Mouse (Mus musculus) embryo, embryonic 9.5 days (tissue): ENCODE results near the gene Atp8a2.

ENCODE experiments used
- DNase-seq: peaks from one replicate; pipeline ENCODE4 v3.0.0-alpha.2; 2017; ENCODE audit errors: extremely low spot score

The Atp8a2 gene

GRCm38 (mm10) chr14:59919865-59920264, 277.1 kb downstream of the Atp8a2 start:
- no peak for DNase-seq

- no peak for DNase-seq
Measured at GRCm38 (mm10) chr14:59903484-59904130, 293.4 kb downstream of the Atp8a2 start.

- DNase-seq: no peak
Measured at GRCm38 (mm10) chr14:59893971-59894370, 303.0 kb downstream of the Atp8a2 start.

GRCm38 (mm10) chr14:59892084-59892483, 304.9 kb downstream of the Atp8a2 start:
- DNase-seq: no peak

- DNase-seq: no peak
Measured at GRCm38 (mm10) chr14:59891491-59891890, 305.5 kb downstream of the Atp8a2 start.

GRCm38 (mm10) chr14:59890818-59891217, 306.2 kb downstream of the Atp8a2 start:
- DNase-seq: no peak

GRCm38 (mm10) chr14:59890107-59890506, 306.9 kb downstream of the Atp8a2 start:
- DNase-seq: no peak

GRCm38 (mm10) chr14:59888446-59888845, 308.5 kb downstream of the Atp8a2 start:
- no peak for DNase-seq

GRCm38 (mm10) chr14:59888046-59888445, 308.9 kb downstream of the Atp8a2 start:
- DNase-seq: no peak

GRCm38 (mm10) chr14:59887061-59887861, 309.7 kb downstream of the Atp8a2 start:
- DNase-seq: no peak

GRCm38 (mm10) chr14:59883517-59884069, 313.4 kb downstream of the Atp8a2 start:
- DNase-seq: no peak

GRCm38 (mm10) chr14:59880829-59881228, 316.1 kb downstream of the Atp8a2 start:
- DNase-seq: no peak

- DNase-seq: no peak
Measured at GRCm38 (mm10) chr14:59878248-59878647, 318.7 kb downstream of the Atp8a2 start.

- DNase-seq: no peak
Measured at GRCm38 (mm10) chr14:59876525-59876924, 320.5 kb downstream of the Atp8a2 start.

- DNase-seq: no peak
Measured at GRCm38 (mm10) chr14:59868369-59868768, 328.6 kb downstream of the Atp8a2 start.

- DNase-seq: no peak
Measured at GRCm38 (mm10) chr14:59867749-59868148, 329.2 kb downstream of the Atp8a2 start.

GRCm38 (mm10) chr14:59866001-59866400, 331.0 kb downstream of the Atp8a2 start:
- DNase-seq: no peak

- no peak for DNase-seq
Measured at GRCm38 (mm10) chr14:59862351-59862750, 334.6 kb downstream of the Atp8a2 start.

- DNase-seq: no peak
Measured at GRCm38 (mm10) chr14:59859830-59860229, 337.1 kb downstream of the Atp8a2 start.

GRCm38 (mm10) chr14:59858501-59859225, 338.3 kb downstream of the Atp8a2 start:
- DNase-seq: no peak

- no peak for DNase-seq
Measured at GRCm38 (mm10) chr14:59853139-59853538, 343.8 kb downstream of the Atp8a2 start.
